Mouse (Mus musculus) C2C12 (cell line): ENCODE results near the gene Fndc5.
A peak's percentile ranks its signal among the peaks of the same experiment; 100 is the strongest.

ENCODE experiments used
- CEBPB ChIP-seq: IDR thresholded peaks from one replicate; pipeline ENCODE4 v1.6.1; 2011; ENCODE audit warnings: low read depth, mild to moderate bottlenecking, control low read depth, moderate library complexity
- CTCF ChIP-seq: IDR thresholded peaks from one replicate; pipeline ENCODE4 v1.5.1; 2011; ENCODE audit not compliant: control insufficient read depth, insufficient read depth, insufficient read length
- MAX ChIP-seq: IDR thresholded peaks from one replicate; pipeline ENCODE4 v1.6.1; 2011; ENCODE audit warnings: mild to moderate bottlenecking, control low read depth
- MYOD1 ChIP-seq: IDR thresholded peaks from one replicate; pipeline ENCODE4 v1.6.1; 2011; ENCODE audit warnings: low read depth; ENCODE audit not compliant: control insufficient read depth, insufficient read length
- MYOG ChIP-seq: IDR thresholded peaks from one replicate; pipeline ENCODE4 v1.6.1; 2011; ENCODE audit not compliant: control insufficient read depth, insufficient read length; ENCODE audit errors: extremely low read depth
- USF1 ChIP-seq: IDR thresholded peaks from one replicate; pipeline ENCODE4 v1.6.1; 2011; ENCODE audit warnings: low read depth, mild to moderate bottlenecking, control low read depth, moderate library complexity

- TF ChIP-seq CTCF (peak; percentile 38), MAX (no peak), USF1 (no peak), CEBPB (no peak), MYOG (no peak), MYOD1 (no peak)
These were observed 16.0 kb upstream of the Fndc5 start for GRCm38 (mm10) chr4:129120520-129121445.
